Mouse (Mus musculus) lung, postnatal 0 days (tissue): ENCODE data around the gene Sema4a. TPM values are rescaled to one million over a fixed set of nuclear protein-coding genes. Genes with fewer than 3 reads are reported as not detected.

Source experiments
- ATAC-seq: fragments of 200-750 bp; cut with Nextera tagmentation; 2 replicates; pipeline ENCODE4 v1.8.0; 2017; ENCODE audit warnings: moderate library complexity
- DNase-seq: peaks from one replicate; pipeline ENCODE4 v3.0.0-alpha.2; 2016; ENCODE audit warnings: low spot score
- H3K27ac ChIP-seq: fragments of 300-500 bp; sonication (generic); 2 replicates; pipeline ENCODE4 v1.5.1; 2014; ENCODE audit warnings: antibody characterized with exemption, mild to moderate bottlenecking, low read length, mixed read lengths
- H3K27me3 ChIP-seq: fragments of 300-500 bp; sonication (generic); replicated peaks from 2 replicates; pipeline ENCODE4 v1.6.1; 2014; ENCODE audit warnings: low read length, mixed read lengths; ENCODE audit not compliant: insufficient read depth
- H3K36me3 ChIP-seq: fragments of 300-500 bp; sonication (generic); 2 replicates; pipeline ENCODE4 v1.6.1; 2014; ENCODE audit warnings: low read length, mixed read lengths; ENCODE audit not compliant: insufficient read depth
- H3K4me1 ChIP-seq: fragments of 300-500 bp; sonication (generic); 2 replicates; pipeline ENCODE4 v1.6.1; 2014; ENCODE audit warnings: antibody characterized with exemption, low read depth, low read length, mixed read lengths; ENCODE audit not compliant: insufficient read depth
- H3K4me2 ChIP-seq: fragments of 300-500 bp; sonication (generic); replicated peaks from 2 replicates; pipeline ENCODE4 v1.6.1; 2014; ENCODE audit warnings: low read depth, mild to moderate bottlenecking, low read length, moderate library complexity, mixed read lengths
- H3K4me3 ChIP-seq: fragments of 300-500 bp; sonication (generic); 2 replicates; pipeline ENCODE4 v1.5.1; 2014; ENCODE audit warnings: low read depth, low read length
- H3K9ac ChIP-seq: fragments of 300-500 bp; sonication (generic); replicated peaks from 2 replicates; pipeline ENCODE4 v1.6.1; 2014; ENCODE audit warnings: low read depth, mild to moderate bottlenecking
- H3K9me3 ChIP-seq: fragments of 300-500 bp; sonication (generic); 2 replicates; pipeline ENCODE4 v1.6.1; 2016; ENCODE audit warnings: low read length, mixed read lengths
- CTCF ChIP-seq: IDR thresholded peaks from 2 replicates; pipeline ENCODE4 v1.5.1; 2016; ENCODE audit warnings: antibody characterized with exemption, mild to moderate bottlenecking
- EP300 ChIP-seq: IDR thresholded peaks from 2 replicates; pipeline ENCODE4 v1.6.1; 2016; ENCODE audit warnings: antibody characterized with exemption, mild to moderate bottlenecking, control low read depth
- WGBS: fragments of 180-500 bp; shearing (Covaris S2); extraction: QIAGEN DNeasy Blood & Tissue Kit; methylation state at CpG from one replicate; pipeline ENCODE4 v1.1.7; 2014; 5-methylcytosine and 5-hydroxymethylcytosine counted together
- polyA plus RNA-seq: library from polyadenylated mRNA; unstranded; fragments of >200 nt; fragmentation: Nextera tagmentation; extraction: Ambion mirVana; gene quantifications from 2 replicates; pipeline ENCODE4 v1.2.1, GENCODE M21; 2015

Gene Sema4a
- polyA plus RNA-seq, 1 experiment from 2014 or later, result 9.2 TPM

DNA sequence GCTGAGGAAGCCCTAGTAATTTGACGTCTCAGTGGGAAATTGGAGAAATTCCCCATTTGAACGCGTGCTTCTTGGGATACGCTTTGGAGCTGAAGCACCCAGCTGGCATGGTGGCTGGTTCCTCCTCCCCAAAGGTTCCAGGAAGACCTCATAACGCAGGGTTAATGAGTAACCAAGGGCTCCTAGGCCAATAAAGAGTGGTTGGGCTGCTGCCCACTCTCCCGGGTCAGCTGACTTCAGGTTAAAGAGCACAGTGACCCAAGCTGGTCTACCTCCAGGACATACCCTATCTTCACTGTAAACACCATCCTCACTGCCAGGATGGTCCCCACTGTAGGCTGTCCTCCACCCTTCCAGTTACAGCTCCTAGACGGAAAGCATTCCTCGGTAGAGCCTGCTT is 4.7 kb downstream of the Sema4a start:
- Histone ChIP-seq H3K9me3 (no peaks in the 10 kb centered on the region), H3K9ac (no peak overlapping the region), H3K4me1 (no peaks in the 10 kb centered on the region), H3K27me3 (no peaks in the 10 kb centered on the region), H3K36me3 (no peaks in the 10 kb centered on the region), H3K4me3 (no peak overlapping the region), H3K4me2 (no peak overlapping the region), H3K27ac (no peak overlapping the region)
- TF ChIP-seq CTCF (no peak), EP300 (no peak)
- ATAC-seq (no peak), DNase-seq (no peak)
- 70% methylated on average over 8 of the region's 8 CpGs for WGBS

DNA sequence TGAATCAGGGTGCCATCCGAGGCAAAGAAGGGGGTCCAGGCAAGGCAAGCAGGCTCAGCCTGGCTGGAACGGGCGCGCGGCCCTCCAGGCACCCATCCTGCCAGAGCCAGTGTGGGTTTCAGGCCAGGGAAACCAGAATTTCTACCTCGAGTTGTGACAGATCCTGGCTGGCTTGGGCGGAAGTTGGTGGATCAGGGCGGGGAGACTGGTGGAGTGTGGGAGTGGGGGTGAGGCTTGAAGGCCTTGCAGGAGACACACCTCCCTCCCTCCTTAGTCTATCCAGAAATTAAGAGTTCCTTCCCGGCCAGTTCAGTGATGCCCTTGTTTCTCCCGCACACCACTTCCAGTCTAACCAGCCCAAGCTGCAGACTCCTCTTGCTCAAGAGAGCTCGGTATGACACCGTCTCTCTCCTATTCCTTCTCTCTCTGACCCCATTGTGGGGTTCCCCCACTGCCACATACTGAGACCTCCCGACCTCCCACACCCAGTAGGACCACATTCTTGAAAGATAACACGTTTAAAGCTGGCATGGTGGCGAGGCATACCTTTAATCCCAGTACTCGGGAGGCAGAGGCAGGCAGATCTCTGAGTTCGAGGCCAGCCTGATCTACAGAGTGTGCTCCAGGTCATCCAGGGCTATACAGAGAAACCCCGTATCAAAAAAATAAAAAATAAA is 5.3 kb downstream of the Sema4a start:
- H3K4me1 ChIP-seq, result no peaks in the 10 kb centered on the region
- ATAC-seq, result peak; percentile 67
- no peaks in the 10 kb centered on the region for H3K27me3 ChIP-seq
- no peak for TF ChIP-seq EP300
- TF ChIP-seq CTCF, result no peak
- 58% methylated on average over 18 of the region's 18 CpGs for WGBS
- H3K4me3 ChIP-seq, result no peak overlapping the region; the same call in 1 of the 2 replicates
- no peaks in the 10 kb centered on the region for H3K36me3 ChIP-seq
- H3K9ac ChIP-seq, result 0 out of 2 replicates have a peak overlapping the region, but pooled peaks have one; percentile 19
- H3K27ac ChIP-seq, result peak overlapping the region; percentile 9
- peak overlapping the region; percentile 36 for H3K4me2 ChIP-seq
- no peaks in the 10 kb centered on the region for H3K9me3 ChIP-seq
- DNase-seq, result peak; percentile 71

DNA sequence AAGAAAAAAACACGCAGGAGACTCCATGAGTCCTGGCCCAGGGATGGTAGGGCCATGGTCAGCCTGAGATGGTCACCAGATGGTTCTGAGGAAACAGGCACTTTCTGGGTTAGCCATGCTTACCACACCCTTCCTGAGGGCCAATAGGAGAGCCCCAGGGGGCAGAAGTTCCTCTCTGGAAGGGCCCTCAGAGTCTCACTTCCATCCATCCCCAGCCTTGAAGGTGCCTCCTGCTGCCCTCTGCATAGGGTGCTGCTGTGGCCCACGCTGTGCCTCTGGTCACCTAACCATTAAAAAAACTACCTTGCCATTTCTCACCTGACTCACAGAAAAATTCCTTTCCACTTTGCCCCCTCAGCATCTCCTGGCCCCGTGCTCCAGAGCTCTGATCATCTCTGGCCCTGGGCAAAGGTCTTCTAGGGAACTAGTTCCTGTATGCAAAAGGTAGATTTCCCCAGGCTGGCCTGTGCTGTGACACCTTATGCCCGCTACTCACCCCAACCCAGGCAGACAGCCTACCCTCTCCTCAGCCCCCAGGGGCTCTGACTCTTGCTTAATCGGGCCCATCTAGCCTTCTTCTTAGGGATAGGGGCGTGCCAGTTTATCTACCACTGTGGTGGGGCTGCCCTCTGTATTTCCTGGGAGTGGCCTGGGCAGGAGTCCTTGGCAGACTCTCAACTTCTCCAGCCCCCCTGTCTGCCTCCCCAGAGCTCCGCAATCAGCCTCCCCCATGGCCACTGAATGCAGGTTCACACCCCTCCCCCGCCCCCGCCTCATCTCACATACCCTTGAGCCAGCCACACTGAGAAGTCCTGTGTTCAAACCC is 6.0 kb downstream of the Sema4a start:
- DNase-seq, result peak; percentile 26
- 40% methylated on average over 9 of the region's 9 CpGs for WGBS
- Histone ChIP-seq H3K9me3 (no peaks in the 10 kb centered on the region), H3K27me3 (no peaks in the 10 kb centered on the region), H3K36me3 (no peaks in the 10 kb centered on the region), H3K9ac (0 out of 2 replicates have a peak overlapping the region, but pooled peaks have one; percentile 19), H3K4me2 (peak overlapping the region; percentile 36), H3K4me1 (no peaks in the 10 kb centered on the region), H3K27ac (peak overlapping the region; percentile 9), H3K4me3 (no peak overlapping the region; the same call in 1 of the 2 replicates)
- peak; percentile 36 for ATAC-seq
- TF ChIP-seq CTCF (no peak), EP300 (no peak)

DNA sequence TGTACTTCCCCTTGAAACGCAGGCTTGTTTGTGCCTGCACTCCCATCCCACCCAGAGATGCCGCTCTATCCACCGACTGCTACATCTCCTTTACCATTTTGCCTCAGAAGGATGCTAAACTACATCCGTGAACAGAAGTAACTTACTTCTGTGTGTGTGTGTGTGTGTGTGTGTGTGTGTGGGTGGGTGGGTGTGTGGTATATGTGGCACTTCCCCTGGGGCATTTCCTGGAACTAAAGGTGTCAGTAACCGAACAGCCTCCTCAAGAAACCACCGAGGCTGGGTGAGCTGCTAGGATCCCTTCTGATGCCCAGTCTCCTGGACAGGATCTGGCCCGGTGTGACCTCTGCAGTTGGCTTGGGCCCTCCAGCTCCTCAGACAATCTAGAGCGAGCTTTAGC is 7.0 kb downstream of the Sema4a start:
- TF ChIP-seq EP300, result no peak
- TF ChIP-seq CTCF, result no peak
- Histone ChIP-seq H3K9ac (no peak overlapping the region), H3K27ac (no peak overlapping the region), H3K4me3 (no peak overlapping the region), H3K4me2 (no peak overlapping the region), H3K36me3 (no peaks in the 10 kb centered on the region), H3K9me3 (no peaks in the 10 kb centered on the region), H3K27me3 (no peaks in the 10 kb centered on the region), H3K4me1 (no peaks in the 10 kb centered on the region)
- ATAC-seq, result no peak
- DNase-seq, result no peak
- 72% methylated on average over 8 of the region's 8 CpGs for WGBS

DNA sequence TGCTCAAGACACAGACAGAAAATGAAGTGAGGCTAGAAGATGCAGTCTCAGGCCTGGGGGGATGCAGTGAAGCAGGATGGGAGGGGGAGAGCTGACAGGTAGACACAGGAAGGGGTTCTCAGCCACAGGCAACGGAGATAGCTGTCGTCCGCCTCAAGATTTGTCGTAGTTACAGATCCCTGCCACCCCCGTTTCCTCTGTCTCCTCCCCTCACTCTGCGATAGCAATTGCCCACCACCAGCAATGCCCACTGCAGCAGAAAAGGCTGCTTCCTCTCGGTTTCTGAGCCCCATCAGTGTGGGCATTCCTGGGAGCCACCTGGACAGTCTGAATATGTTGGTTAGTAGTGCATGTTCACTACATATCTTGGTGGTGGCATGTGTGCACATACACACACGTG is 7.6 kb downstream of the Sema4a start:
- ATAC-seq (no peak), DNase-seq (no peak)
- TF ChIP-seq CTCF (no peak), EP300 (no peak)
- Histone ChIP-seq H3K4me1 (no peaks in the 10 kb centered on the region), H3K4me2 (no peak overlapping the region), H3K9ac (no peak overlapping the region), H3K36me3 (no peaks in the 10 kb centered on the region), H3K4me3 (no peak overlapping the region), H3K27ac (no peak overlapping the region), H3K9me3 (no peaks in the 10 kb centered on the region), H3K27me3 (no peaks in the 10 kb centered on the region)
- 51% methylated on average over 8 of the region's 8 CpGs for WGBS

DNA sequence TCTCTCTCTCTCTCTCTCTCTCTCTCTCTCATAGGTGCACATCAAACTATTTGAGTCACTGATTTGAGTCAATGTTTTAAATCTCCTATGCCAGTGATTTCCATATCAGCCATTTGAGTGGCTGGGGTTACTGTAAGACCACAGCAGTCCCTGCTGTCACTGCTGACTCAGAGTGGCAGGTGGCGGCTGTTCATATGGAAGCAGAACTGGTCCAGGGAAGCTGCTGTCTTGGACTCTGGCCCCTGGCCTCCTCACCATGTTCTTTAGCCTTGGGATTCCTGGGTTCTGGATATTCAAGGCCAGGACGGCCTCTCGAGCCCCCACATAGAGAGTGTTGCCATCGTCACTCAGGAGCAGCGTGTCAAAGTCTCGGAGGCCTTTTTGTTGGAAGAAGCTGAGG is 8.3 kb downstream of the Sema4a start:
- no peaks in the 10 kb centered on the region for H3K4me1 ChIP-seq
- no peaks in the 10 kb centered on the region for H3K9me3 ChIP-seq
- no peak for DNase-seq
- H3K9ac ChIP-seq, result no peak overlapping the region
- H3K27me3 ChIP-seq, result no peaks in the 10 kb centered on the region
- 77% methylated on average over 6 of the region's 6 CpGs for WGBS
- ATAC-seq, result no peak
- no peak overlapping the region for H3K4me2 ChIP-seq
- no peak overlapping the region for H3K27ac ChIP-seq
- no peaks in the 10 kb centered on the region for H3K36me3 ChIP-seq
- H3K4me3 ChIP-seq, result no peak overlapping the region
- TF ChIP-seq EP300, result no peak
